Mouse (Mus musculus) embryonic facial prominence, embryonic 11.5 days (tissue): ENCODE measurements around the gene Nipal3. TPM values are rescaled to one million over a fixed set of nuclear protein-coding genes. Genes with fewer than 3 reads are reported as not detected.

Source experiments
- ATAC-seq: fragments of 200-750 bp; cut with Nextera tagmentation; replicated peaks from 2 replicates; pipeline ENCODE4 v1.8.0; 2017; ENCODE audit warnings: low read depth; ENCODE audit not compliant: insufficient number of reproducible peaks, low FRiP score, low TSS enrichment
- DNase-seq: peaks from one replicate; pipeline ENCODE4 v3.0.0-alpha.2; 2015; ENCODE audit warnings: low spot score
- H3K27ac ChIP-seq: fragments of 300-500 bp; sonication (generic); replicated peaks from 2 replicates; pipeline ENCODE4 v1.5.1; 2014; ENCODE audit warnings: mild to moderate bottlenecking, low read depth, low read length, control low read depth
- H3K27me3 ChIP-seq: fragments of 300-500 bp; sonication (generic); 2 replicates; pipeline ENCODE4 v1.6.1; 2014; ENCODE audit warnings: mild to moderate bottlenecking, low read length, moderate library complexity, mixed read lengths; ENCODE audit not compliant: control insufficient read depth, insufficient read depth
- H3K36me3 ChIP-seq: fragments of 300-500 bp; sonication (generic); replicated peaks from 2 replicates; pipeline ENCODE4 v1.6.1; 2014; ENCODE audit warnings: low read depth, mild to moderate bottlenecking, low read length, moderate library complexity, mixed read lengths; ENCODE audit not compliant: control insufficient read depth, insufficient read depth
- H3K4me1 ChIP-seq: fragments of 300-500 bp; sonication (generic); 2 replicates; pipeline ENCODE4 v1.6.1; 2014; ENCODE audit warnings: low read length, mixed read lengths; ENCODE audit not compliant: control insufficient read depth, insufficient read depth
- H3K4me2 ChIP-seq: fragments of 300-500 bp; sonication (generic); 2 replicates; pipeline ENCODE4 v1.6.1; 2014; ENCODE audit warnings: low read depth, mild to moderate bottlenecking, control low read depth, low read length, moderate library complexity
- H3K4me3 ChIP-seq: fragments of 300-500 bp; sonication (generic); 2 replicates; pipeline ENCODE4 v1.5.1; 2014; ENCODE audit warnings: low read depth, low read length, control low read depth
- H3K9ac ChIP-seq: fragments of 300-500 bp; sonication (generic); replicated peaks from 2 replicates; pipeline ENCODE4 v1.6.1; 2014; ENCODE audit warnings: mild to moderate bottlenecking, control low read depth, low read length
- H3K9me3 ChIP-seq: fragments of 300-500 bp; sonication (generic); replicated peaks from 2 replicates; pipeline ENCODE4 v1.6.1; 2016; ENCODE audit warnings: mild to moderate bottlenecking, low read length, inconsistent platforms, mixed read lengths; ENCODE audit not compliant: control insufficient read depth
- WGBS: fragments of 180-500 bp; shearing (Covaris S2); extraction: QIAGEN DNeasy Blood & Tissue Kit; methylation state at CpG from one replicate; pipeline ENCODE4 v1.1.7; 2014; 5-methylcytosine and 5-hydroxymethylcytosine counted together
- microRNA counts: library from miRNA; unstranded; fragments of <30 nt; microRNA quantifications from one replicate; lab custom pipeline; 2016
- microRNA-seq: library from miRNA; unstranded; fragments of <30 nt; microRNA quantifications from one replicate; pipeline ENCODE4, GENCODE M21; 2016; ENCODE audit warnings: borderline number of aligned reads
- polyA plus RNA-seq: library from polyadenylated mRNA; unstranded; fragments of >200 nt; fragmentation: Nextera tagmentation; extraction: Ambion mirVana; gene quantifications from 2 replicates; pipeline ENCODE4 v1.2.1, GENCODE M21; 2014

Nipal3 gene
- polyA plus RNA-seq, 1 experiment from 2014 or later = 3.0 TPM

DNA sequence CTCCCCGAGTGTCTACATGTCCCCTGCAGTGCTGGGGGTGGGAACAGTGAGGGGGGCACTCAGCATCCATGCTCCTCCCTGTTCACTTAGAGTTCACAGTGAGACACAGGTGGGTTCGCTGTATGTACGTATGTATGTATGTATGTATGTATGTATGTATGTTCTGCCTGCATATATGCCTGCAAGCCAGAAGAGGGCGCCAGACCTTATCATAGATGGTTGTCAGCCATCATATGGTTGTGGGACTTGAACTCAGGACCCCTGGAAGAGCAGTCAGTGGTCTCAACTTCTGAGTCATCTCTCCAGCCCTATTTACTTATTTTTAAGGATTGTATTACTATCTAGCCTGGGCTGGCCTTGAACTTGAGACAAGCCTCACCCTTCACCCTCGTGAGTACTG lies 98.5 kb downstream of the Nipal3 start:
- Histone ChIP-seq H3K4me2 (no peak overlapping the region), H3K27ac (no peak overlapping the region), H3K36me3 (no peaks in the 10 kb centered on the region), H3K9me3 (no peaks in the 10 kb centered on the region), H3K4me1 (no peaks in the 10 kb centered on the region), H3K9ac (no peak overlapping the region), H3K27me3 (peaks cover 19% of the 10 kb centered on the region), H3K4me3 (no peak overlapping the region)
- ATAC-seq (no peak), DNase-seq (no peak)
- 83% methylated on average over 5 of the region's 5 CpGs for WGBS

MicroRNAs encoded within 50 kb of the gene (microRNA counts, 519-probe panel; counts per million panel counts)
- microRNA mmu-miR-700 (lab: Ali Mortazavi, UCI) = not detected

Small RNA genes within 50 kb of the gene (microRNA-seq; reads per million reads assigned to microRNA genes)
- not detected for gene Gm25317
- gene Mir700 = 219 reads per million, percentile 53 among the genes with 10 or more reads in this experiment

Other genes with a start within 250 kb of the Nipal3 start
- 148 and 156 TPM in 2 replicates for gene Clic4, start 222.2 kb downstream of the Nipal3 start, polyA plus RNA-seq
- 245 and 269 TPM in 2 replicates for gene Srrm1, start 141.7 kb downstream of the Nipal3 start, polyA plus RNA-seq
- 0.72 and 1.3 TPM in 2 replicates for gene Ncmap, start 96.8 kb downstream of the Nipal3 start, polyA plus RNA-seq
- gene Rcan3, start 61.2 kb downstream of the Nipal3 start, polyA plus RNA-seq = 8.5 and 10.7 TPM in 2 replicates
- gene Stpg1, start 248 bp downstream of the Nipal3 start, polyA plus RNA-seq = 0.08 and 0.32 TPM in 2 replicates
- gene Grhl3, start 78.6 kb upstream of the Nipal3 start, polyA plus RNA-seq = 10.1 and 13.0 TPM in 2 replicates
- gene Ifnlr1, start 191.2 kb upstream of the Nipal3 start, polyA plus RNA-seq = 0.59 and 0.70 TPM in 2 replicates
- gene Il22ra1, start 233.1 kb upstream of the Nipal3 start, polyA plus RNA-seq = not detected in 2 replicates